Mouse (Mus musculus) kidney, adult 2 months (tissue): Measurements from ENCODE around the gene Creg1. TPM values are rescaled to one million over a fixed set of nuclear protein-coding genes. Genes with fewer than 3 reads are reported as not detected.

ENCODE experiments used
- DNase-seq: peaks from one replicate; pipeline ENCODE4 v3.0.0; 2021
- H3K27ac ChIP-seq: fragments of 200-500 bp; 2 replicates; pipeline ENCODE4 v1.5.1; 2012; ENCODE audit warnings: low read depth, low read length, control low read depth, inconsistent platforms; ENCODE audit not compliant: insufficient read depth
- H3K27me3 ChIP-seq: fragments of 200-500 bp; replicated peaks from 2 replicates; pipeline ENCODE4 v1.6.1; 2012; ENCODE audit warnings: mild to moderate bottlenecking, moderate library complexity, low read length, inconsistent platforms; ENCODE audit not compliant: control insufficient read depth, insufficient read depth
- H3K36me3 ChIP-seq: fragments of 200-500 bp; 2 replicates; pipeline ENCODE4 v1.6.1; 2012; ENCODE audit warnings: mild to moderate bottlenecking, moderate library complexity, low read length, inconsistent platforms; ENCODE audit not compliant: control insufficient read depth, insufficient read depth
- H3K4me1 ChIP-seq: fragments of 200-500 bp; 2 replicates; pipeline ENCODE4 v1.6.1; 2011; ENCODE audit warnings: low read length; ENCODE audit not compliant: control insufficient read depth, insufficient read depth
- H3K4me3 ChIP-seq: fragments of 200-500 bp; 2 replicates; pipeline ENCODE4 v1.5.1; 2011; ENCODE audit warnings: mild to moderate bottlenecking, low read depth, low read length, control low read depth; ENCODE audit not compliant: insufficient read depth
- CTCF ChIP-seq: fragments of 200-500 bp; conservative IDR thresholded peaks from 2 replicates; pipeline ENCODE4 v1.5.1; 2011; ENCODE audit warnings: low read depth, mild to moderate bottlenecking, control low read depth, low read length, moderate library complexity, mixed read lengths; ENCODE audit not compliant: insufficient read depth, insufficient read length
- POLR2A ChIP-seq: fragments of 200-500 bp; IDR thresholded peaks from one replicate; pipeline ENCODE4 v1.6.1; 2011; ENCODE audit warnings: low read depth, low read length, control low read depth
- WGBS: fragments of 180-500 bp; shearing (Covaris S2); methylation state at CpG from one replicate; pipeline ENCODE4 v1.1.7; 2018; 5-methylcytosine and 5-hydroxymethylcytosine counted together
- polyA plus RNA-seq: library from polyadenylated mRNA; depleted of rRNA; stranded (reverse); fragments of >200 nt; gene quantifications from 2 replicates; pipeline ENCODE4 v1.2.3, GENCODE M21; 2012

Creg1 gene
- polyA plus RNA-seq, 1 experiment, result 86.9 TPM

- H3K27ac ChIP-seq, result peak overlapping the region; percentile 35; the same call in 1 of the 2 replicates
- TF ChIP-seq CTCF (no peak), POLR2A (no peak)
These were observed 39.1 kb upstream of the Creg1 start for GRCm38 (mm10) chr1:165724219-165725033.

GRCm38 (mm10) chr1:165725039-165725644 is 38.4 kb upstream of the Creg1 start:
- no peaks in the 10 kb centered on the region for H3K36me3 ChIP-seq
- H3K4me1 ChIP-seq, result 0 out of 2 replicates have a peak, but pooled peaks cover 4% of the 10 kb centered on the region
- H3K4me3 ChIP-seq, result no peak overlapping the region
- H3K27ac ChIP-seq, result no peak overlapping the region
- no peak for TF ChIP-seq CTCF
- no peak for TF ChIP-seq POLR2A
- no peak for DNase-seq
- WGBS, result 70% methylated on average over 4 of the region's 4 CpGs
- H3K27me3 ChIP-seq, result no peaks in the 10 kb centered on the region

More at GRCm38 (mm10) chr1:165724219-165725033, 39.1 kb upstream of the Creg1 start:
- WGBS, result 35% methylated on average over 11 of the region's 11 CpGs
- H3K4me1 ChIP-seq, result 0 out of 2 replicates have a peak, but pooled peaks cover 4% of the 10 kb centered on the region
- no peaks in the 10 kb centered on the region for H3K36me3 ChIP-seq
- no peak overlapping the region for H3K4me3 ChIP-seq
- peak; percentile 62 for DNase-seq
- no peaks in the 10 kb centered on the region for H3K27me3 ChIP-seq

GRCm38 (mm10) chr1:165726986-165727385 is 36.6 kb upstream of the Creg1 start:
- Histone ChIP-seq H3K27ac (no peak overlapping the region), H3K4me1 (0 out of 2 replicates have a peak, but pooled peaks cover 4% of the 10 kb centered on the region), H3K36me3 (no peaks in the 10 kb centered on the region), H3K4me3 (no peak overlapping the region), H3K27me3 (no peaks in the 10 kb centered on the region)
- TF ChIP-seq CTCF (no peak), POLR2A (no peak)
- WGBS, result 45% methylated on average over 1 of the region's 1 CpGs
- DNase-seq, result no peak

- 97% methylated on average over 3 of the region's 3 CpGs for WGBS
- H3K4me1 ChIP-seq, result 0 out of 2 replicates have a peak, but pooled peaks cover 4% of the 10 kb centered on the region
- H3K36me3 ChIP-seq, result no peaks in the 10 kb centered on the region
- TF ChIP-seq CTCF (no peak), POLR2A (no peak)
- H3K27ac ChIP-seq, result no peak overlapping the region
- H3K4me3 ChIP-seq, result no peak overlapping the region
- H3K27me3 ChIP-seq, result no peaks in the 10 kb centered on the region
- no peak for DNase-seq
These were observed 35.4 kb upstream of the Creg1 start for GRCm38 (mm10) chr1:165728057-165728639.

GRCm38 (mm10) chr1:165730129-165730528 is 33.4 kb upstream of the Creg1 start:
- H3K27me3 ChIP-seq, result no peaks in the 10 kb centered on the region
- TF ChIP-seq POLR2A (no peak), CTCF (no peak)
- no peaks in the 10 kb centered on the region for H3K36me3 ChIP-seq
- H3K4me1 ChIP-seq, result no peaks in the 10 kb centered on the region
- H3K4me3 ChIP-seq, result no peak overlapping the region
- 56% methylated on average over 1 of the region's 1 CpGs for WGBS
- DNase-seq, result no peak
- H3K27ac ChIP-seq, result no peak overlapping the region

GRCm38 (mm10) chr1:165731553-165731952 is 32.0 kb upstream of the Creg1 start:
- Histone ChIP-seq H3K4me1 (no peaks in the 10 kb centered on the region), H3K27me3 (no peaks in the 10 kb centered on the region), H3K36me3 (no peaks in the 10 kb centered on the region), H3K27ac (no peak overlapping the region), H3K4me3 (no peak overlapping the region)
- no peak for TF ChIP-seq POLR2A
- TF ChIP-seq CTCF, result no peak
- WGBS, result 82% methylated on average over 6 of the region's 6 CpGs
- DNase-seq, result no peak

GRCm38 (mm10) chr1:165734840-165735239 is 28.7 kb upstream of the Creg1 start:
- 97% methylated on average over 2 of the region's 2 CpGs for WGBS
- TF ChIP-seq POLR2A (no peak), CTCF (no peak)
- no peaks in the 10 kb centered on the region for H3K36me3 ChIP-seq

More at GRCm38 (mm10) chr1:165734840-165735239, 28.7 kb upstream of the Creg1 start:
- no peak overlapping the region for H3K27ac ChIP-seq
- no peaks in the 10 kb centered on the region for H3K27me3 ChIP-seq
- no peaks in the 10 kb centered on the region for H3K4me1 ChIP-seq
- DNase-seq, result no peak
- no peak overlapping the region for H3K4me3 ChIP-seq
